Mouse (Mus musculus): ENCODE measurements around the gene Slc35e3.

DNA sequence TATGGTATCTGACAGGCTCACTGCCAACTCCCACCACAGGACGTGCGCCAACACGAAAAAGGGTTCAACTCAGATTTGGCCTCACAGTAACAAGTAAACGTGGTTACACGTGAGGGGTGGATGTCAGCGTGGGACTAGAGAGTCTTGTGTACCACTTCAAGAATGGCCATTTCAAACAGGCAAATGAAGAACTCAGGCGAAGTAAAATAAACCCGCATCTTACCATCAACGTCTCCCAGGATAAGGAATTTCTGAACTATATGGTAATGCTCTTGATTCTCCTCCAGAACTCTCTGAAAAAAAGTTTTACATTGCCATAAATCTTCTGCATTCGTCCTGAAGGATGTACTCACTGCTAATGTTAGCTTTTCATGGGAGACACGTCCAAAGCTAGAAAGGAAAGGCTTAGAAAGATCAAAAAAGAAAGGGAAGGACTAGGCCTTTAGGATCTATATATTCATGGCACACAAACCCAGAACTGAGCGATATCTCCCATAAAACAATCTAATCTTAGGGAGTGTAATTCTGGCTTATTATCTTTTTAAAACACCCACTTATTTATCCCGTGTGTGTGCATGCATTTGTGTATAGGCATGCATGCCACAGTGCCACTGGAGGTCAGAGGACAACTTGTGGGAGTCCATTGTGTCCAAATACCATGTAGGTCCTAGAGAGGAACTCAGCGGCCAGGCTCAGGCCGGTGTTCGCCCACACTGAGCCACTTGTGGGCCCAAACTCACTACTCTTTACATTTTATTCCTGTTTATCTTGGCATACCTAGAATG is 20.1 kb upstream of the Slc35e3 start:
- TF ChIP-seq POLR2A (IDR thresholded peaks at IDR 0.05; ENCODE audit: borderline replicate concordance, extremely low read depth, insufficient read depth, insufficient read length, poor library complexity, severe bottlenecking) (no peak), CTCF (IDR thresholded peaks at IDR 0.05; ENCODE audit: borderline replicate concordance, extremely low read depth, insufficient read depth, insufficient read length) (no peak)

Data from brain, embryonic 14.5 days (tissue).